Mouse (Mus musculus): ENCODE measurements around the gene Gprc5c.

- TF ChIP-seq POLR2A (IDR thresholded peaks at IDR 0.05; ENCODE audit: low read depth, low read length) = no peak
- TF ChIP-seq CTCF (IDR thresholded peaks at IDR 0.05; ENCODE audit: extremely low read depth, insufficient read length, insufficient replicate concordance, low read depth, low read length) = no peak
Observed at GRCm38 (mm10) chr11:114833166-114833565, 17.8 kb upstream of the Gprc5c start.

Measured in small intestine, adult 2 months (tissue).